Comparison of ENCODE assay signal across 8 mouse cellular contexts in the genomic region with DNA sequence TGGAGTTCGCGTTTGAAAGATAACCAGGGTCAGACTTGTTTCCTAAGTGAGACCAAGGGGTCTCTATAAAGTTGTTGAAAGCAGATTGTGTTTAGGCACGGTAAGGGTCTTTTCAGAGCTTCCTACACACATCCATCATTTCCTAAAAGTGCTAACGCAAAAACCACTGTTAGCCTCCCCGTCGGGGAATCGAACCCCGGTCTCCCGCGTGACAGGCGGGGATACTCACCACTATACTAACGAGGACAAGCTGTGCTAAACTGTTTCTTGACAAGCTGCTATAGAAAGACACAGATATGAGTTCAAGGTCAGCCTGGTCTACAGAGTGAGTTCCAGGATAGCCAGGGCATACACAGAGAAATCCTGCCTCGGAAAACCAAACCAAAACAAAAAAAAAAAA. TPM values are rescaled to one million over a fixed set of nuclear protein-coding genes. Genes with fewer than 3 reads are reported as not detected.
DNase-seq lines count a peak whose midpoint lies in the region; ATAC-seq and TF ChIP-seq lines count a peak whose summit lies in the region.

No protein-coding gene starts in this region.

- peak; percentile 58 for ATAC-seq in G1E (ENCODE audit: extremely low read depth, insufficient number of reproducible peaks, low FRiP score, poor library complexity, severe bottlenecking)
- ATAC-seq in forebrain, embryonic 16.5 days = peak; percentile 22
- peak; percentile 3 to 15; a peak in 3 of 4 replicates for ATAC-seq in hematopoietic stem cell, adult 5-6 weeks (replicated peaks in 1 of 2; ENCODE audit: insufficient read depth in 1 of 2, low FRiP score in 2 of 2, low TSS enrichment in 1 of 2, low read depth in 1 of 2, poor library complexity in 2 of 2, severe bottlenecking in 2 of 2)
- ATAC-seq in lung, embryonic 14.5 days (ENCODE audit: insufficient read depth) = peak; percentile 55

- peak overlapping the region; percentile 39 for H3K4me2 ChIP-seq in forebrain, embryonic 16.5 days (ENCODE audit: low read length)
- peak overlapping the region; percentile 90 for H3K4me2 ChIP-seq in lung, embryonic 14.5 days

- peak; percentile 60 for DNase-seq in G1E (ENCODE audit: low spot score)
- peak; percentile 76 for DNase-seq in c-Kit-positive CD71-positive TER-119-negative erythroid progenitor cells, embryonic 14.5 days (ENCODE audit: low read depth)
- DNase-seq in layer of hippocampus, adult 8-10 months (ENCODE audit: low spot score in 2 of 2) = peak; percentile 79 to 89
- peak; percentile 96 for DNase-seq in lung, embryonic 14.5 days
- peak; percentile 65 for DNase-seq in ovary, adult 18-20 months (ENCODE audit: low spot score)
- peak; percentile 79 to 87 for DNase-seq in thymus, postnatal 10 days (ENCODE audit: low spot score in 2 of 2)

- H3K27ac ChIP-seq in forebrain, embryonic 16.5 days (ENCODE audit: low read length) = peak overlapping the region; percentile 28; the same call in 1 of the 2 replicates
- H3K27ac ChIP-seq in lung, embryonic 14.5 days (ENCODE audit: low read depth) = 0 out of 2 replicates have a peak overlapping the region, but pooled peaks have one; percentile 10

- H3K9me3 ChIP-seq in G1E (replicated peaks) = no peaks in the 10 kb centered on the region
- H3K9me3 ChIP-seq in forebrain, embryonic 16.5 days (ENCODE audit: control insufficient read depth, low read length) = no peaks in the 10 kb centered on the region
- H3K9me3 ChIP-seq in lung, embryonic 14.5 days (ENCODE audit: low read depth, low read length) = no peaks in the 10 kb centered on the region

- H3K4me3 ChIP-seq in G1E (ENCODE audit: low read depth, low read length) = peak overlapping the region; percentile 66
- peak overlapping the region; percentile 28 for H3K4me3 ChIP-seq in forebrain, embryonic 16.5 days (replicated peaks; ENCODE audit: low read length)
- peak overlapping the region; percentile 42 for H3K4me3 ChIP-seq in lung, embryonic 14.5 days (ENCODE audit: low read depth, low read length)

- H3K9ac ChIP-seq in forebrain, embryonic 16.5 days (replicated peaks; ENCODE audit: low read depth, low read length) = no peak overlapping the region
- H3K9ac ChIP-seq in lung, embryonic 14.5 days = peak overlapping the region; percentile 40; the same call in 1 of the 2 replicates

- H3K36me3 ChIP-seq in G1E (replicated peaks) = peaks cover 16% of the 10 kb centered on the region
- peaks cover 6% of the 10 kb centered on the region; the same call in 1 of the 2 replicates for H3K36me3 ChIP-seq in forebrain, embryonic 16.5 days (ENCODE audit: control insufficient read depth, insufficient read depth)
- H3K36me3 ChIP-seq in lung, embryonic 14.5 days (ENCODE audit: insufficient read depth) = peaks cover 7% of the 10 kb centered on the region

- H3K4me1 ChIP-seq in G1E (ENCODE audit: insufficient read depth, low read depth, low read length) = peaks cover 56% of the 10 kb centered on the region
- H3K4me1 ChIP-seq in forebrain, embryonic 16.5 days (replicated peaks; ENCODE audit: control insufficient read depth, insufficient read depth, low read length) = peaks cover 9% of the 10 kb centered on the region
- 0 out of 2 replicates have a peak, but pooled peaks cover 1% of the 10 kb centered on the region for H3K4me1 ChIP-seq in lung, embryonic 14.5 days (ENCODE audit: insufficient read depth)

- no peak for TF ChIP-seq CTCF in G1E (IDR thresholded peaks at IDR 0.05; ENCODE audit: low read depth, low read length)
- no peak for TF ChIP-seq CTCF in lung, embryonic 14.5 days (IDR thresholded peaks at IDR 0.05; ENCODE audit: low read depth)

- under 1% methylated on average over 13 of the region's 13 CpGs for WGBS in forebrain, embryonic 16.5 days
- WGBS in lung, embryonic 14.5 days = 2% methylated on average over 13 of the region's 13 CpGs

- H3K27me3 ChIP-seq in G1E (ENCODE audit: insufficient read depth, low read length) = no peaks in the 10 kb centered on the region
- no peaks in the 10 kb centered on the region for H3K27me3 ChIP-seq in forebrain, embryonic 16.5 days (replicated peaks; ENCODE audit: control insufficient read depth, insufficient read depth, low read length)
- no peaks in the 10 kb centered on the region for H3K27me3 ChIP-seq in lung, embryonic 14.5 days (ENCODE audit: insufficient read depth, low read length)

RNA-seq across cellular contexts. Expression of a gene that starts 18.8 kb away (rescaled TPM):
- 477 and 495 TPM in 2 replicates for total RNA-seq in G1E (2014; fragmentation: Nextera tagmentation)
- 212 and 267 TPM in 2 replicates for total RNA-seq in G1E (2017)
- polyA plus RNA-seq in G1E (2012) = 28.0 and 92.4 TPM in 2 replicates
- 1,295 and 1,372 TPM in 2 replicates for polyA plus RNA-seq in forebrain, embryonic 16.5 days (2015; fragmentation: Nextera tagmentation; extraction: Ambion mirVana)
- 339 and 386 TPM in 2 replicates for total RNA-seq in hematopoietic stem cell, adult 5-6 weeks (2017)
- total RNA-seq in layer of hippocampus, adult 8-10 months (2022) = 100 to 1,000 TPM; 769 to 857 (median 823) TPM
- 1,057 and 1,103 TPM in 2 replicates for polyA plus RNA-seq in lung, embryonic 14.5 days (2014; fragmentation: Nextera tagmentation; extraction: Ambion mirVana)

RNA-seq across cellular contexts. Expression of a gene that starts 19.7 kb away (rescaled TPM):
- total RNA-seq in G1E (2014; fragmentation: Nextera tagmentation) = not detected in 2 replicates
- total RNA-seq in G1E (2017) = not detected in 2 replicates
- 0.22 and 0.45 TPM in 2 replicates for polyA plus RNA-seq in G1E (2012)
- 0.39 and 0.46 TPM in 2 replicates for polyA plus RNA-seq in forebrain, embryonic 16.5 days (2015; fragmentation: Nextera tagmentation; extraction: Ambion mirVana)
- 0.63 and 1.6 TPM in 2 replicates for total RNA-seq in hematopoietic stem cell, adult 5-6 weeks (2017)
- under 1 TPM in 2 of 4 experiments, not detected in 2; 0.27 to 0.72 TPM for total RNA-seq in layer of hippocampus, adult 8-10 months (2022)
- polyA plus RNA-seq in lung, embryonic 14.5 days (2014; fragmentation: Nextera tagmentation; extraction: Ambion mirVana) = 0.45 and 0.46 TPM in 2 replicates

RNA-seq across cellular contexts. Expression of a gene that starts 25.1 kb away (rescaled TPM):
- total RNA-seq in G1E (2014; fragmentation: Nextera tagmentation) = 29.0 and 30.3 TPM in 2 replicates
- 32.2 and 36.5 TPM in 2 replicates for total RNA-seq in G1E (2017)
- 112 and 117 TPM in 2 replicates for polyA plus RNA-seq in G1E (2012)
- 10.5 and 13.5 TPM in 2 replicates for polyA plus RNA-seq in forebrain, embryonic 16.5 days (2015; fragmentation: Nextera tagmentation; extraction: Ambion mirVana)
- total RNA-seq in hematopoietic stem cell, adult 5-6 weeks (2017) = 65.8 and 87.1 TPM in 2 replicates
- total RNA-seq in layer of hippocampus, adult 8-10 months (2022) = 10 to 100 TPM; 13.2 to 13.5 (median 13.4) TPM
- polyA plus RNA-seq in lung, embryonic 14.5 days (2014; fragmentation: Nextera tagmentation; extraction: Ambion mirVana) = 11.9 and 13.3 TPM in 2 replicates

RNA-seq across cellular contexts. Expression of a gene that starts 32.5 kb away (rescaled TPM):
- total RNA-seq in G1E (2014; fragmentation: Nextera tagmentation) = 76.6 and 83.4 TPM in 2 replicates
- 13.5 and 14.6 TPM in 2 replicates for total RNA-seq in G1E (2017)
- 50.1 and 51.7 TPM in 2 replicates for polyA plus RNA-seq in G1E (2012)
- polyA plus RNA-seq in forebrain, embryonic 16.5 days (2015; fragmentation: Nextera tagmentation; extraction: Ambion mirVana) = 37.8 and 38.3 TPM in 2 replicates
- 23.0 and 25.6 TPM in 2 replicates for total RNA-seq in hematopoietic stem cell, adult 5-6 weeks (2017)
- total RNA-seq in layer of hippocampus, adult 8-10 months (2022) = 100 to 1,000 TPM in 2 of 4 experiments, 10 to 100 TPM in 2; 89.5 to 105 (median 95.6) TPM
- polyA plus RNA-seq in lung, embryonic 14.5 days (2014; fragmentation: Nextera tagmentation; extraction: Ambion mirVana) = 37.6 and 37.9 TPM in 2 replicates

Comparison
In these comparisons a context has a peak if more than half of its experiments do, and no peak if none do; other contexts are left out.
1. Peak in every context shown above with its lines: DNase-seq, ATAC-seq, H3K4me3 ChIP-seq and H3K27ac ChIP-seq.